Mouse (Mus musculus): ENCODE results near the gene 1600002K03Rik. TPM values are rescaled to one million over a fixed set of nuclear protein-coding genes. Genes with fewer than 3 reads are reported as not detected.

The 1600002K03Rik gene
- total RNA-seq, 2 experiments from 2014 or later: 4.2 to 5.7 TPM

DNA sequence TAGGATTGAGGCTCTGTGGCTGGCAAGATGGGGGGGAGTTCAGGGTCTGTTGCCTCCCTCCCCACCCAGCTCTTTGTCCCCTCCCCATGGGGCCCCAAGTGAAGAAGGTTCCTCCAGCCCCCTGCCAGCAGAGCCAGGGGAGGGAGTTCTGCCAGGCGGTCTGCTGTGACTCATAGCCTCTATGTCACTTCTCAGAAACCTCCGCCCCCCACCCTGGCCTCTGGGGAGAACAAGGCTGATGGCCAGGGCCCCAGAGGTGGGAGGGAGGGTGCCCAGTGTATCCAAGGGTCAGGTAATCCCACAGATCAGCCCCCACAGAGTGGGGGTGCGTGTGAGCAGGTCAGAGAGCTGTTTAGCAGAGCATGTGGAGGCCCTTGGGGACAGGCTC, 19.9 kb upstream of the 1600002K03Rik start:
- peak; percentile 67 to 71 for DNase-seq

DNA sequence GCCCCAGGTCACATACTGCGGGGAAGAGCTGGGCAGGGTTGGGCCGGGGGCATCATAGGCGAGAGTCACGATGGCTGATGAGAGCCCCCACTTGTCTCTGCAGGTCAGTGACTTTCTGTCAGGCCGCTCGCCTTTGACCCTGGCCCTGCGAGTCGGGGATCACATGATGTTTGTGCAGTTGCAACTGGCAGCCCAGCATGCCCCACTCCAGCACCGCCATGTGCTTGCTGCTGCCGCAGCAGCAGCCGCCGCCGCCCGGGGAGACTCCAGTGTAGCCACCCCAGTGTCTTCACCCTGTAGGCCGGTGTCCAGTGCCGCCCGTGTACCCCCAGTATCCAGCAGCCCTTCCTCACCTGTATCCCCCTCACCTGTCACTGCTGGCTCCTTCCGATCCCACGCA, 19.0 kb upstream of the 1600002K03Rik start:
- DNase-seq: no peak

DNA sequence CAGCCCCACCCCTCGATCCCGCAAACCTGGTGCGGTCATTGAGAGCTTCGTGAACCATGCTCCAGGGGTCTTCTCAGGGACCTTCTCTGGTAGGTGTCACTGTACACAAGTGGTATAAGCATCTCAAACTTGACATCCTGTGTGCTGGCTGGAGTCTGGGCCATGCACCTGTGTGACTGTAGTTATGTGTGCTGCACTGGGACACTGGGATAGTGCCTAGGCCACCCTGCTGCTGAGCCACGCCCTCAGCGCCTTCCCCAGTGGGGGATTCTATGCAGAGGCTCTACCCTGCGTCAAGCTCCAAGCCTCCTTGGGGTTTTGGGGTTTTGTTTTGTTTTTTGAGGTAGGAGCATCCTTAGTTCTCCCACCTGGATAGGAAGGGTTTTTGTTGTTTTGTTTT, 18.4 kb upstream of the 1600002K03Rik start:
- no peak for DNase-seq

DNA sequence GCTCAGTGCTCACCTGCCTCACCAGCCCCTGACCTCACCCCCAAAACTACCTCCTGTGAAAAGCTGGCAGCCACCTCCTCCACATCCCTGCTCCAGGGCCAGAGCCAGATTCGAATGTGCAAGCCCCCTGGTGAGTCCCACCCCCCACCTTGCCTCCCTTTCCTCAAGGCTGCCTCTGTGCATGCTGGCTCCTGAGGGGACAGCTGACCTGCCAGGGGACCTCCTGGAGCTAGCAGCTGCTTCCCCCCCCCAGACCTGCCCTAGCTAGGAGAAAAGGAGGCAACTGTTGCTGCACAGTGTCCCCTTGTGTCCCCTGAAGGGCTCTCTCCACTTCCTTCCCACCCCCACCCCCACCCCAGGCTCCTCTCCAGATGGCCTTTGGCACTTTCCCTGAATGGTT, 17.5 kb upstream of the 1600002K03Rik start:
- no peak for DNase-seq

DNA sequence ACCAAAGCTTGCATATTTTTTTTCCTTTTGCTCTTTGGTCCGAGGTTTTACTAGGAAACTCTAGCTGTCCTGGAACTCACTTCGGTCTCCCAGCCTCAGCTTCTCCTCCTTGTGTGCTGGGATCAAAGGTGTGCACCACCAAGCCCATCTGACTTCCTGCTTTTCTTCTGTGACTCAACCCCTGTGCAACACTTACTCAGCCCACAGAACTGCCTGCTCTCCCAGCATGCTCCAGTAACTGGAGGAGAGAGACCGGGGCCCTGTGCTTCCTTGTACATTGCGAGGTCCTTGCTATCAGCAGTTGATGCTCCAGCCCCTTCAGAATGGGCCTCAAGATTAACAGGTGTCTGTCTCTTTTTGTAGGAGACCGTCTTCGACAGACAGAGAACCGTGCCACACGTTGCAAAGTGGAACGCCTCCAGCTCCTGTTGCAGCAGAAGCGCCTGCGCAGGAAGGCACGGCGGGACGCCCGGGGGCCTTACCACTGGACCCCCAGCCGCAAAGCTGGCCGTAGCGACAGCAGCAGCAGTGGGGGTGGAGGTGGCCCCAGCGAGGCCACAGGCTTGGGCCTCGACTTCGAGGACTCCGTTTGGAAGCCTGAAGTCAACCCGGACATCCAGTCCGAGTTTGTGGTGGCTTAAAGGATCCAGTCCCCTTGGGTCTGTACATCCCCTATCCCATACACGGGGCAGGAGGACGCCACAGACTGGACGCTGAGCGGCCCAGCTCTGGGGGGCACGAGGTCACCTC, 16.6 kb upstream of the 1600002K03Rik start:
- no peak for DNase-seq

DNA sequence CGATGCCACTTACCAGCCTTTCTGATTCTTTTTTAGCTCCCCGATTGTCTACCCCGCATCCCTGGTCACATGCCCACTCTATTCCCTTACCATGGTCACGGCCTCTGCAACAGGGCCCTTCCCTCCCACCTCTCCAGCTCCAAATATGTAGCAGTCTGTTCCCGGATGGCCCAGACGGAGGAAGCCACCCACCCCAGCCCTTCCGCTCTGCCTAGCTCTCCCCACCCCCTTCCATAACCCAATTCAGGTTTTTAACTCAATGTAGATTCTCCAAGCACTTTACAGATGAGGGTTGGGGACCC, 16.0 kb upstream of the 1600002K03Rik start:
- peak in 1 of 2 experiments; percentile 82 for DNase-seq

DNA sequence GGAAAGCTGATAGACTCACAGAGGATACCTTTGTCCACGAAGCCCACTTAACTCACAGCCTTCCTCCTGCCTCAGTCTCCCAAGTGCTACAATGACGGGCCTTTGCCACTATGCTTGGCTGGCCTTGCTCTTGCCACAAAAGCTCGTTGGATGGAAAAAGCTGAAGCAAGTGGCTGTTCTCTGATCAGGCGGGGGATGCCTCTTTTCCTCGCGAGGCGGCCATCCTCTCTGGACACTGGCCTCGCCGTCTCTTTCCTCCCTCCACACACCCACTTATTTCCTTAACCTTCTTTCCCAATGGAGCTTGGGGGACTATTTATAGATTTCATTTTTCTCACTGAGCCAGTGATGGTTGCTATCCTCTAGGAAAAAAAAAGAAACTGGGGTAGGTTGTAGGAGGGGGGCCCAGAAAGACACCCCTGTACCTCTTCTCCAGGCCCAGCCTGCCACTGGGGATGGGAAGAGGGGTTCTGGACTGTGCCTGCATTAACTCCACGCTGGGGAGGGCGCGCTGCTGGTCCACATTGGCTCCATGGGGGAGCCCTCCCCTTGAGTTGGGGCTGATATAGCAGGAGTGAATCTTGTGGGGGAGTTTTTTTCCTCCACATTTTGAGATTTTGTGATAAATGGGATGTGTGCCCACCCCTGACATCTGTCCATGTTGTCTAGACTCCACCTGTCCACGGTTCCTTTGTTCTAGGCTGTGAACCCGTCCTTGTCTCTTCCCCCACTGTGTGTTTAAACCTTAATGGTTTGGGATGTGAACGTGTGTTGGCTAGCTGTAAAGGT, 15.4 kb upstream of the 1600002K03Rik start:
- no peak for DNase-seq

DNA sequence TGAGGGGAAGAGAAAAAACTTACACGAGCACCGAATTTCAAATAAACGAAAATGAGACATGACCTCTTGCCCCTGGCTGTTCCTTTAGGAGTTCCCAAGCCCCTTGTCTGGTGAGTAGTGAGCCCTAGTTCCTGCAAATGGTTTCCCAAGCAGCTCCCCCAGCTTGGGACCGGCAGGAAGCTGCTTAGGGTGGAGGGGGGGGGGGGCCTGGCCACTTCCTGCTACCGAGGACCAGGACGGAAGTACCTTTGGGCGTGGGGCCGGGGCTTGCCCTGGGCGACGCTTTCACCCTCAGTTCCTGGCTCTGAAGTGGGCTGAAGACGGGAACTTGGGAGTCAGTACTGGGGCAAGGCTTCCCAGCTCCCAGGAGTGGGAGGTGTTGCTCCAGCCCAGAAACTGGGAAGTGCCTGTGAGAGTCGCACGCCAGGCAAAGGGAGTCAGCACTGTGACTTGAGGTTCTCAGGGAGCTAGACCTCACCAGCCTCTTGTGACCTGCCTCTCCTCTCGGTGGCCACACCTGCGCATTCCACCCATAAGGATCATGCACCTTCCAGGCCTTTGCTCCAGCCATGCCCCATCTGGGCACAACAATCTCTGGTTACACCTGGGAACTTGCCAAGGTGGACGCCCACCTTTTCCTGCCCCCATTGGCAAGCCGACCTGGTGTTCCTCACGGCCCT, 14.3 kb upstream of the 1600002K03Rik start:
- DNase-seq: peak; percentile 83 to 92

DNA sequence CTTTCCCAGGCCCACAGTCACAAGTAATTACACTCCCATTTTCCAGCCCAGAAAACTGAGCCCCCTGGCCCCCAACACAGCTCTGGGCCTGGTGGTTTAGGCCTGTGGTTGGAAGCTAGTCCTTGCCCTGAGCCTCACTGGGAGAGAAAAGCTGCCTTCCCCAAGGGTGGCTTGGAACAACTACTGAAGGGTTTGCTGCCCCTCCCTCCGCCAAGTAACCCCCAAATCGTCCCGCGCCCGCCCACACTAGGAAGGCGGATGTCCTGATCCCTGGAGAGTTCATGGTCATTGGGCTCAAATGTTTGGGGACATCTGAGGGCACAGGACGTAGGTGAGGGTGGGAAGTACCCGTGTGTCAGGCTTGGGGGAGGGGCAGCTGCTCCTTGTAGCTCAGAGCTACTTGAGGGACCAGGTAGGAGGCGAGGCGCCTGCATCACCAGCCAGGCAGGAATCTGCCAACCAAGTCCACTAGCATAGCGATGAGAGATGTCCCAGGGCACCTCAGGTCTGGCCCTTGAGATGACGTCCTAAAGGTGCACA, 13.7 kb upstream of the 1600002K03Rik start:
- peak in 1 of 2 experiments; percentile 69 for DNase-seq

DNA sequence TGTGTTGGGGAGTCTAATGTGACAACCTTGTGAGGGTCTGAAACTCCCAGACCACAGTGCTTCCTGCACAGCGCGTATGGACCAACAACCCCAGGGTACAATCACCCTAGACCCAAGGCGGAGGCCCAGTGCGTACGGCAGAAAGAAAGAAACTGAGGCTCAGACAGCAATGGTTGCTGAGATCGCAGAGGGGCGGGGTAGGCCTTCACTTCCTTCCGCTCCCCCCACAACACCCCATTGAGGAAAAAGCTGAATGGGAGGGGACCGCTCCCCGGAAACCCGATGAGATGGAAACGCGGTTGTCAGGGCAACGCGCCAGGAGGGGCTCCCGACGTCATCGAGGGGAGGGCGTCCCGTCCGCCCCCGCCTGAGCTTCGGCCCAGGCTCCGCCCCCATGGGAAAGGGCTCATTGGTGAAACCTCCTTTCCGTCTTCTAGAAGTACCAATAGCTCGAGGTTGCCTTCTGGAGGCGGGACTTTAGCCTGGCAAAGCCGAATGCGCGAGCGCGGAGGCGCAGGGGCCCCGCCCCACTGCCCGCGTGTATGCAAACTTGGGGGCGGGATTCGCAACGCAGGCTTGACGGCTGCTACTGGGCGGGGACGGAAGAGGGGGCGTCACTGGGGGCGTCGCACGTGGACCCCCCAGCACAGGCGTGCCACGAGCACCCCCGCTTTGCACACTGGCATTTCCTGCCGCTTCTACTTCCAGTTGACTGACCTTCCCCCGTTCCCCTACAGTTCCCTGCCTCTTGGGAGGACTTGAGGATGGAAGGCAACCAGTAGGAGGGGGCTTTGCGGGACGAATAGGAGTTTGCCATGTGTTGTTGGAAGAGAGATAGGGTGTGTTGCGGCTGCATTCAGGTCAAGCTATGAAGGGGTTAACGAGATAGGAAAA, 12.9 kb upstream of the 1600002K03Rik start:
- DNase-seq: peak; percentile 99 to 100

DNA sequence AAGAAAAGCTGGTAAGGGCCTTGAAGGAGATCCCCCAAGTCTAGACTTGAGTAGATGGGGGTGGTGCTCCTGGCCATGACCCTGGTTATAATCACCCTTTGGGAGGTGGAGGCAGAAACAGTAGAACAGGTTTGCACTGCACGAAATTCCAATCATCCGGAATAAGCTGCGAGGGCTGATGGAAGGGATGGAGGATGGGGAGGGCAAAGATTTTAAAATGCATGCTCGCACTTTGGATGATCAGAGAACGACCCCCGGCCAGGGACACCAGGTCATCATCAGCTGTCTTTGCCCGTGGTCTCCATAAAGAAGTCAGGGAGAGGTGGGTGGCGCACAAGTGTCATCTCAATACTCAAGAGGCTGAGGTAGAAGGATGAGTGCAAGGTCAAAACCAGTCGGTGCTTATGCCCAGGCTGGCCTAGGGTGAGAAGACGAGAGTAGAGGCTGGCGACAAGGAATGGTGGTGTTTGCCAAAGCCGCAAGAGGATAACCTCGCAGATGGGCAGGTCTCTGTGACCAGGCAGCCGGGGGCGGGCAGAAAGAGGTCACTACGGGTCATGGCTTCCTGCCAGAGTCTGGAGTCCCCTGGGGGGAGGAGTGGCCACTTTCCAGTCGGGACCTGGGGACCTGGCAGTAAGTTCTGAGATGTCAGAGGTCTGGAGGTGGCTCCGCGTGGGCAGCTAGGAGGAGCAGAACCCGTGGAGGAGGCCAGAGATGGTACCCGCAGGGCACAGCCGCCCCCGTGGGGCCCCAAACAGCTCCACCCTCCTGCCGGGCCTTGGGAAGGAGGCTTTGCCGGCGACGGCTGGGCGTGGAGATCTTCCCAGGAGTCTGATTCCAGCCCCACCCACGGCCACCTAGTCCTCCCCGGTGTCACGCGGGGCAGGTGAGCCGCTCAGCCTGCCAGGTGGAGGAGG, 12.0 kb upstream of the 1600002K03Rik start:
- peak; percentile 91 for DNase-seq

DNA sequence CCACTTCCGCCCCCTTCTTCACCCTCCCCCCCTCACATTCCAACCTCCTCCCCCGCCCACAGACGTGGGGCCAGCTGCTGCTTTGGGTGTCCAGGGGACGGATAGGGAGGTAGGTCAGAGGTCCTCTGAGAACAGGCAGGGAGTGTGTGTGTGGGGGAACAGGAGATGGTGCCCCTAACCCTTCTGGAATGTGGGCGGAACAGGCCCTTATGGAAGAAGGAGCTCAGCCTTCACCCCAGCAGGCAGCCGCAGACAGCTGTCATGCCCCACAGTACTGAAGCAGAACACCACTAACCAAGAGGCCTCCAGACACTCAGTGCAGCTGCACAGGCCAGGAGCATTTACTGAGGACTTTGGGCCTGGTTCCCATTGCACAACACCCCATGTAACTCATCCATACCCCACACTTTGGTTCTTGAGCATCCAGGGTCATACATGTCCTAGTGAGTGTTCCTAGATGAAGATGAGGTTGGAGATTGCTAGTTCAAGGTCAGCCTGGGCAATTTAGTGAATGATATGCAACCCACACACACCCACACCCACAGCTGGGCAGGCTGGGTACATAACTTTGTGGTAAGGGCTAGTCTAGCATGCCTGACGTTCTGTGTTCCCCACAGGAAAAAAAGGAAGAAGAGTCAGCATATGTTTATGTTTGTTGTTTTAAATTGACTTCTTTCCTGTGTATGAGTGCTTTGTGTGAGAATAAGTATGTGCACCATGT, 11.1 kb upstream of the 1600002K03Rik start:
- peak in 1 of 2 experiments; percentile 59 for DNase-seq

DNA sequence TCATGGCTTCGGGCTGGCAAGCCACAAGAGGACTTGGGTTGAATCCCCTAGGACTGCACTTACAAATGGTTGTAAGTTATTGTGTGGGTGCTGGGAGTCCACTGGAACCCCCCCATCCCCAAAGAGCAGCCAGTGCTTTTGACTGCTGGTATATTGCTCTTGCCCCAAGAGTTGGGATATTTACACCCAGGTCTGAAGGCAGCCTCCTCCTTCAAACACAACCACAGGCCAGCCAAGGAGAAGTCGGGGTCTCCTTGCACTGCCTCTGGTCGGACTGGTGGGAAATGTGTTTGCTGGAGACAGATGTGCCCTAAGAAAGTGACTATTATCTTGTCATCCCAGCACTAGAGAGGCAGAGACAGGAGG, 10.5 kb upstream of the 1600002K03Rik start:
- DNase-seq: no peak

DNA sequence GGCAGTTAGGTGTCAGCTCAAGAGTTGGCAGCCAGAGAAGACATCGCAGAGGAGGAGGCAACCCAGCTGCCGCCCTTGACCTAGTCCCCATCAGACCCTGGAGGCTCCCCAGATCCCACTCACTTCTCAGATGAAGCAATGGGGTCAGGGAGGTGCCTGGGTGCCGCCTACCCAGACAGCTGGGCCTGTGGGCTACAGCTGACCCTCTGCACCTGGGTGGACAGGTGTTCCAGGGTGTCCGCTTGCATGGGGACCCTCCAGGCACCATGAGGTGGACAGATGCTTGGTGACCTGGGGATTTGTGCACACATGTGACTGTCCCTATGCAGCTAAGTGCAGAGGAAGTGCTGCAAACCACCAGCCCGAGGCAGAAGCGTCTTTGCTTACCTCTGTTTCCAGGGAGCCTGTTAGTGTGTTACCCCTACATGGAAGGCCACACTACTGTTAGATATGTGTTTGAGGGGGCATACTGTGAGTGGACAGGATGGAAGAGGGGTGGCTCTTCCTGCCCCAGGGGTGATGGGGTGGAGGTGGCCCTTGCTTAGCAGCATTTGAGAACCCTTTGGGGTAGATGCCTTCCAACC, 9.9 kb upstream of the 1600002K03Rik start:
- DNase-seq: peak in 1 of 2 experiments; percentile 14

DNA sequence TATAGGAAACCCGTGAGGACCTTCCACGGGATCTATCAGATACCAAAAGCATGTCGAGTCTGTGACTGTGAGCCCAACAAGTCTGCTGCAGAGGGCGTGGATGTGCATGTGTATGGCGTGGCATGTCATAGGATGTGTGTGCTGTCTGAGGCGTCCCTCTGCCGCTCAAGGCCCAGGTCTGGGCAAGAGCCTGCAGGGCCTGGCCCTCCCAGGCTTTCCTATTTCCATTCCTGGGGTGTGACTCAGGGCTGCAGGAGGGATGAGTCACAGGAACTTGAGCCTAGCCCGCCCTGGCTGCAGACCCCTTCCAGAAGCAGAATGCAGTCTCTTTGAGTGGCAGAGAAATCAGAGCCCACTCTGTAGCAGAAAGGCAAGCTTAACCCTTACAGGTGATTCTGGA, 9.0 kb upstream of the 1600002K03Rik start:
- peak in 1 of 2 experiments; percentile 74 for DNase-seq

DNA sequence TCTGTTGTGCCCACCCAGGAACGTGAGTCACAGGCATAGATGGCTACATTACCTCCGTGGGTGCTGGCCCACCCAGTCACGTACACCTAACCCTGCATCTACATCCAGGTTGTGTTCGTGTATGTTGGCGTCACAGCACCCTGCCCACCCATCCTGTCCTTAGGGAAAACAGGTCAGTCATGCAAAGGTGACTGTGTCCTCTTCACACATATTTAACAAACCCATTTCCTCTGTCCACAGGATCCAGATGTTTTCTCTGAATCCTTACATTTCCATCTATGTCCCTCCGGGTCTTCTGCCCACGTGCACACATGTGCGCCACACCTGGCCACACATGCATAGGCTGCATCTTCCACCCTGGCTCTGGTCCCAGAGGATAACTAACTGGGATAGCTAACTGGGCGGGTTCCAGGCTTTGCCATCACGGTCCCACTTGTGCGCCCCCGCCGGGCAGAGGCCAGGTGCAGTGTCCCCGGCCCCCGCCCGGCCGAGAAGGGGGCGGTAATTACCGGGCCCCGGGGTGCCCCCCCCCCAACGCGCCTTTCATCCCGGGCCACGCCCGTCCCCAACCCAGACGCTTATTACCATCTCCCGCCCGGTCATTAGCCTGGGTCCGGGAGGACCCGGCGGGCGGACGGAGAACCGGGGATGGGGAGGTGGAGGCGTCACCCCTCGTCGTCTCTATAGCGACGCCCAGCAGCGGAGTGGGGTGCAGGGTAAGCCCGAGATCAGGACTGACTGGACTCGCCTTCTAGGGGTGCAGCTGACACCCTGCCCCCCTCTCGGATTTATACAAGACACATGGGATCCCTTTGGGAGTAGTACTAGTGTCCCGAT, 8.4 kb upstream of the 1600002K03Rik start:
- peak in 1 of 2 experiments; percentile 44 for DNase-seq

DNA sequence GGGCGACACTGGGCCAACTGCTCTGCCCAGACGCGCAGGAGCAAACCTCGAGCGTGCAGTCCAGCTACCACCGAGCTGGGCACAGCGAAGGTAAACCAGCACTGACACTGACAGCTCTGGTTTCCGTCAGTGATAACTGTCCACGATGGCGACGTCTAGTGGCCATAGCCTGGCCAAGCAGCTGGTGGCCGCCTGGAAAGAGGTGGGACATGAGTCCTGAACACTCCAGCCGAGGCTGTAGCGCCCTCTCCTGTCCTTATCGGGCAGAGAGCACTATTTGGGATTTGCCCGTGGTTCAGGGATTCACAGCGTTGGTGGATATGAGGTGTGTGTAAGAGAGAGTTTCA, 7.8 kb upstream of the 1600002K03Rik start:
- peak; percentile 98 to 99 for DNase-seq

DNA sequence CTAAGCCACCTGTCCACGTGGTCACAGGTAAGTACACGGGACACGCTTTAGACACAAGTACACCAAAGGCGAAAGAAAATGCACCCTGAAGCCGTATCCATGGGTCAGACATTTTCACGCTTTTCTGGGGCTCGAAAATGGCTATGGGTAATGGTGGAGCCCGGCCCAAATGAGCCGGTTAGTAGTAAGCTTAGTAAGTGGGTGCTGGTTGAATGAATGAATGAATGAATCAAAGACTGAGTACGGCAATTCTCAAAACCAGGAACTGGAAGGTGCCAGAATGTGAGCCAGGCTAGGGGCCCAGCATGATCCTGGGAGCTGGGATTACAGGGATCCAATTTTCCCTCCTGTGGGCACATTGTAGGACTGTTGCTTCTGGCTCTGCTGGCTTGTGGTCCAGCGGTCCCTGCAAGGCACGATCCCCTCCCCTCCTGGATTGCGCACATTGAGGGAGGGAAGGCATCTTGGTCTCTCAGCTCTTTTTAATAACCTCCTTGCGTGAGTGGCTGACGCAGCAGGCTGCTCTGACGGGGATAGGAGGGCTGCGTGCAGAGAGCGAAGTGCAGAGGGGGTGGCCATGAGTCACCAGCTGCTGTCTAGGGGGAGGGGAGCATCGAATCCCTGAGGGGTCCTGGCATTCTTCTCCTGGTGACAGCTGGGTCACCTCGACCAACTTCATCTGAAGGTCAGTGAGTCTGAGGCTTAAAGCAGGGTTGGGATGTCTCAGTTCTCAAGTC, 7.2 kb upstream of the 1600002K03Rik start, which contains the start of gene Cirbp:
Gene Cirbp (plus strand): TSS at position 594 of the 737 bp plus-strand sequence.
- no peak for DNase-seq

Data from heart, adult 18-20 months (tissue).